Mouse (Mus musculus) forebrain, embryonic 13.5 days (tissue): Measurements from ENCODE around the gene Sfpq. TPM values are rescaled to one million over a fixed set of nuclear protein-coding genes. Genes with fewer than 3 reads are reported as not detected.
"Not testable (repeated sequence)": the region's sequence is repeated elsewhere in the genome, so short reads cannot be mapped to it uniquely, and the experiment has no call there.

Experiments
- ATAC-seq: fragments of 200-750 bp; cut with Nextera tagmentation; 2 replicates; pipeline ENCODE4 v1.8.0; 2017
- H3K27ac ChIP-seq: fragments of 300-500 bp; sonication (generic); 2 replicates; pipeline ENCODE4 v1.5.1; 2015; ENCODE audit warnings: inconsistent platforms, mild to moderate bottlenecking, moderate library complexity
- H3K27me3 ChIP-seq: fragments of 300-500 bp; sonication (generic); 2 replicates; pipeline ENCODE4 v1.6.1; 2015; ENCODE audit warnings: mild to moderate bottlenecking, inconsistent platforms
- H3K36me3 ChIP-seq: fragments of 300-500 bp; sonication (generic); 2 replicates; pipeline ENCODE4 v1.6.1; 2015; ENCODE audit warnings: mild to moderate bottlenecking, inconsistent platforms; ENCODE audit not compliant: poor library complexity, severe bottlenecking
- H3K4me1 ChIP-seq: fragments of 300-500 bp; sonication (generic); 2 replicates; pipeline ENCODE4 v1.6.1; 2015; ENCODE audit warnings: inconsistent platforms
- H3K4me2 ChIP-seq: fragments of 300-500 bp; sonication (generic); 2 replicates; pipeline ENCODE4 v1.6.1; 2015; ENCODE audit warnings: inconsistent platforms, mild to moderate bottlenecking, moderate library complexity
- H3K4me3 ChIP-seq: fragments of 300-500 bp; sonication (generic); 2 replicates; pipeline ENCODE4 v1.5.1; 2015; ENCODE audit warnings: mild to moderate bottlenecking, inconsistent platforms
- H3K9ac ChIP-seq: fragments of 300-500 bp; sonication (generic); 2 replicates; pipeline ENCODE4 v1.6.1; 2015; ENCODE audit warnings: mild to moderate bottlenecking, inconsistent platforms
- H3K9me3 ChIP-seq: fragments of 300-500 bp; sonication (generic); replicated peaks from 2 replicates; pipeline ENCODE4 v1.6.1; 2016; ENCODE audit warnings: inconsistent platforms
- WGBS: fragments of 180-500 bp; shearing (Covaris S2); methylation state at CpG from one replicate; pipeline ENCODE4 v1.1.7; 2015; 5-methylcytosine and 5-hydroxymethylcytosine counted together
- polyA plus RNA-seq: library from polyadenylated mRNA; unstranded; fragments of >200 nt; fragmentation: Nextera tagmentation; extraction: Ambion mirVana; gene quantifications from 2 replicates; pipeline ENCODE4 v1.2.1, GENCODE M21; 2015

The Sfpq gene
- polyA plus RNA-seq, 1 experiment from 2014 or later: 122 TPM

GRCm38 (mm10) chr4:127005113-127005936, 15.8 kb upstream of the Sfpq start:
- peak overlapping the region; percentile 56 for H3K9ac ChIP-seq
- H3K27me3 ChIP-seq: 0 out of 2 replicates have a peak, but pooled peaks cover 3% of the 10 kb centered on the region
- 9% methylated on average over 25 of the region's 25 CpGs for WGBS
- H3K4me2 ChIP-seq: peak overlapping the region; percentile 64
- H3K36me3 ChIP-seq: no peaks in the 10 kb centered on the region
- peak overlapping the region; percentile 38 for H3K4me3 ChIP-seq
- peaks cover 26% of the 10 kb centered on the region for H3K4me1 ChIP-seq
- peak; percentile 86 for ATAC-seq
- H3K9me3 ChIP-seq: no peaks in the 10 kb centered on the region
- peak overlapping the region; percentile 58 for H3K27ac ChIP-seq

GRCm38 (mm10) chr4:127015294-127015993, 5.7 kb upstream of the Sfpq start:
- 11% methylated on average over 14 of the region's 26 CpGs for WGBS
- not testable (repeated sequence) for H3K9me3 ChIP-seq, H3K9ac ChIP-seq, H3K36me3 ChIP-seq, H3K4me1 ChIP-seq, H3K27me3 ChIP-seq, H3K27ac ChIP-seq
- H3K4me3 ChIP-seq: peak overlapping the region; percentile 29
- ATAC-seq: peak; percentile 94
- peak overlapping the region; percentile 42 for H3K4me2 ChIP-seq

GRCm38 (mm10) chr4:127016366-127016765, 4.8 kb upstream of the Sfpq start:
- Histone ChIP-seq H3K4me1 (peaks cover 4% of the 10 kb centered on the region; the same call in 1 of the 2 replicates), H3K4me3 (no peak overlapping the region), H3K27ac (no peak overlapping the region), H3K4me2 (no peak overlapping the region), H3K9ac (no peak overlapping the region), H3K27me3 (no peaks in the 10 kb centered on the region), H3K9me3 (no peaks in the 10 kb centered on the region), H3K36me3 (no peaks in the 10 kb centered on the region)
- WGBS: 70% methylated on average over 4 of the region's 4 CpGs
- ATAC-seq: no peak

- H3K4me1 ChIP-seq: peaks cover 25% of the 10 kb centered on the region
- WGBS: 14% methylated on average over 13 of the region's 13 CpGs
- no peak overlapping the region for H3K27ac ChIP-seq
- peak overlapping the region; percentile 34 for H3K4me3 ChIP-seq
- H3K9ac ChIP-seq: no peak overlapping the region
- H3K27me3 ChIP-seq: no peaks in the 10 kb centered on the region
- H3K4me2 ChIP-seq: peak overlapping the region; percentile 57
- no peaks in the 10 kb centered on the region for H3K9me3 ChIP-seq
- no peak for ATAC-seq
- H3K36me3 ChIP-seq: peaks cover 29% of the 10 kb centered on the region
These were observed 543 bp upstream of the Sfpq start for GRCm38 (mm10) chr4:127020411-127021150.

- ATAC-seq: peak; percentile 67
- WGBS: under 1% methylated on average over 52 of the region's 53 CpGs
These were observed 984 bp downstream of the Sfpq start for GRCm38 (mm10) chr4:127021989-127022626.

GRCm38 (mm10) chr4:127023201-127023600, 2.1 kb downstream of the Sfpq start:
- Histone ChIP-seq H3K27me3 (no peaks in the 10 kb centered on the region), H3K4me3 (peak overlapping the region; percentile 83), H3K4me2 (peak overlapping the region; percentile 97), H3K9ac (peak overlapping the region; percentile 100), H3K9me3 (no peaks in the 10 kb centered on the region), H3K27ac (no peak overlapping the region), H3K4me1 (peaks cover 48% of the 10 kb centered on the region), H3K36me3 (peaks cover 55% of the 10 kb centered on the region)
- no peak for ATAC-seq
- 3% methylated on average over 9 of the region's 9 CpGs for WGBS

More at GRCm38 (mm10) chr4:127021989-127022626, 984 bp downstream of the Sfpq start:
- Histone ChIP-seq H3K9me3 (no peaks in the 10 kb centered on the region), H3K4me2 (peak overlapping the region; percentile 97), H3K4me3 (peak overlapping the region; percentile 83), H3K4me1 (peaks cover 39% of the 10 kb centered on the region), H3K9ac (peak overlapping the region; percentile 100), H3K27ac (peak overlapping the region; percentile 98), H3K27me3 (no peaks in the 10 kb centered on the region), H3K36me3 (peaks cover 44% of the 10 kb centered on the region)

GRCm38 (mm10) chr4:127024240-127024639, 3.1 kb downstream of the Sfpq start:
- ATAC-seq: no peak
- H3K4me1 ChIP-seq: peaks cover 48% of the 10 kb centered on the region

GRCm38 (mm10) chr4:127026826-127027225, 5.7 kb downstream of the Sfpq start:
- H3K27ac ChIP-seq: no peak overlapping the region
- H3K36me3 ChIP-seq: peaks cover 86% of the 10 kb centered on the region
- no peaks in the 10 kb centered on the region for H3K27me3 ChIP-seq
- ATAC-seq: no peak
- 90% methylated on average over 4 of the region's 4 CpGs for WGBS
- H3K9ac ChIP-seq: no peak overlapping the region
- no peaks in the 10 kb centered on the region for H3K9me3 ChIP-seq
- H3K4me1 ChIP-seq: peaks cover 44% of the 10 kb centered on the region
- no peak overlapping the region for H3K4me3 ChIP-seq
- 0 out of 2 replicates have a peak overlapping the region, but pooled peaks have one; percentile 0 for H3K4me2 ChIP-seq

More at GRCm38 (mm10) chr4:127024240-127024639, 3.1 kb downstream of the Sfpq start:
- Histone ChIP-seq H3K9ac (peak overlapping the region; percentile 100), H3K4me2 (peak overlapping the region; percentile 97), H3K36me3 (peaks cover 60% of the 10 kb centered on the region), H3K4me3 (peak overlapping the region; percentile 83), H3K9me3 (no peaks in the 10 kb centered on the region), H3K27me3 (no peaks in the 10 kb centered on the region), H3K27ac (no peak overlapping the region)
- 44% methylated on average over 1 of the region's 1 CpGs for WGBS

GRCm38 (mm10) chr4:127027228-127028190, 6.4 kb downstream of the Sfpq start:
- no peaks in the 10 kb centered on the region for H3K9me3 ChIP-seq
- 72% methylated on average over 4 of the region's 4 CpGs for WGBS

GRCm38 (mm10) chr4:127037158-127037557, 16.0 kb downstream of the Sfpq start:
- no peak for ATAC-seq
- H3K4me1 ChIP-seq: peaks cover 4% of the 10 kb centered on the region; the same call in 1 of the 2 replicates
- no peaks in the 10 kb centered on the region for H3K27me3 ChIP-seq
- no peak overlapping the region for H3K4me3 ChIP-seq
- 90% methylated on average over 3 of the region's 3 CpGs for WGBS
- peaks cover 86% of the 10 kb centered on the region for H3K36me3 ChIP-seq
- no peak overlapping the region for H3K9ac ChIP-seq
- H3K27ac ChIP-seq: no peak overlapping the region
- no peak overlapping the region for H3K4me2 ChIP-seq
- no peaks in the 10 kb centered on the region for H3K9me3 ChIP-seq

More at GRCm38 (mm10) chr4:127027228-127028190, 6.4 kb downstream of the Sfpq start:
- H3K27me3 ChIP-seq: no peaks in the 10 kb centered on the region
- no peak overlapping the region for H3K9ac ChIP-seq
- H3K4me3 ChIP-seq: no peak overlapping the region
- H3K4me2 ChIP-seq: no peak overlapping the region
- H3K36me3 ChIP-seq: peaks cover 93% of the 10 kb centered on the region
- H3K27ac ChIP-seq: no peak overlapping the region
- ATAC-seq: no peak
- peaks cover 44% of the 10 kb centered on the region for H3K4me1 ChIP-seq
